Mouse (Mus musculus) urinary bladder, postnatal 25 days (tissue): ENCODE data around the gene Rsc1a1.

Experiments used
- DNase-seq: peaks from one replicate; pipeline ENCODE4 v3.0.0; 2022; ENCODE audit warnings: low spot score

Gene Rsc1a1

GRCm38 (mm10) chr4:141653813-141654212 lies 31.6 kb downstream of the Rsc1a1 start:
- DNase-seq, result no peak

- no peak for DNase-seq
These were observed 32.4 kb downstream of the Rsc1a1 start for GRCm38 (mm10) chr4:141653044-141653443.

- no peak for DNase-seq
These were observed 33.5 kb downstream of the Rsc1a1 start for GRCm38 (mm10) chr4:141651944-141652343.

- no peak for DNase-seq
These were observed 34.1 kb downstream of the Rsc1a1 start for GRCm38 (mm10) chr4:141651286-141651685.

GRCm38 (mm10) chr4:141649244-141649643 lies 36.2 kb downstream of the Rsc1a1 start:
- DNase-seq, result no peak

GRCm38 (mm10) chr4:141648262-141648661 lies 37.1 kb downstream of the Rsc1a1 start:
- DNase-seq, result no peak

- DNase-seq, result no peak
These were observed 38.2 kb downstream of the Rsc1a1 start for GRCm38 (mm10) chr4:141647187-141647586.

GRCm38 (mm10) chr4:141645988-141646387 lies 39.4 kb downstream of the Rsc1a1 start:
- DNase-seq, result no peak

GRCm38 (mm10) chr4:141643118-141643855 lies 42.1 kb downstream of the Rsc1a1 start:
- no peak for DNase-seq

- DNase-seq, result no peak
These were observed 43.2 kb downstream of the Rsc1a1 start for GRCm38 (mm10) chr4:141641961-141642811.

- no peak for DNase-seq
These were observed 44.0 kb downstream of the Rsc1a1 start for GRCm38 (mm10) chr4:141641353-141641771.

GRCm38 (mm10) chr4:141639474-141639873 lies 45.9 kb downstream of the Rsc1a1 start:
- DNase-seq, result no peak

GRCm38 (mm10) chr4:141636693-141637092 lies 48.7 kb downstream of the Rsc1a1 start:
- DNase-seq, result no peak

GRCm38 (mm10) chr4:141635991-141636390 lies 49.4 kb downstream of the Rsc1a1 start:
- DNase-seq, result no peak
